Mouse (Mus musculus): ENCODE measurements around the gene Golga3. TPM values are rescaled to one million over a fixed set of nuclear protein-coding genes. Genes with fewer than 3 reads are reported as not detected.
A peak's percentile ranks its signal among the peaks of the same experiment; 100 is the strongest.

Golga3 gene
- polyA plus RNA-seq, 1 experiment from 2014 or later: 20.0 TPM

DNA sequence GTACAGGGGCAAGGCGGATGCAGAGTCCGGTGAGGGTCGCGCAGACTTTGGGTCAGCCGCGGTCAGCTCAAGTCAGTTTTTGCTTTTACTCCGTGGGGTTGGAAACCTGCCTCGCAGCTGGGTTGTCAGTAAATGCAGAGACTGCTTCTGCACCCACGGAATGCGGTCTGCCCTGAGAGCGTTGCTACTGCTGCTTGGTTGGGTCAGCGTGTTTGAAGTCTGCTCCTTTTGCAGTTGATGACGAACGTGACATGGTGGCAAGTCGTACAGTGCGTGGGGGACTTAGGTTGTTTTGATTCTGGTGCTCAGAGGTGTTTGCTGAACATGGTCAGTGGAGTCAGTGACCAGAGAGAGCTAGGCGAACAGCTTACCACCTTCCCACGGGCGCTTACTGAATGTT lies 520 bp downstream of the Golga3 start:
- peak overlapping the region; percentile 84 for H3K4me2 ChIP-seq (ENCODE audit: low read length)
- H3K4me3 ChIP-seq (ENCODE audit: low read depth, low read length): peak overlapping the region; percentile 80
- H3K36me3 ChIP-seq (ENCODE audit: control insufficient read depth, insufficient read depth, low read length): peaks cover 10% of the 10 kb centered on the region
- peak overlapping the region; percentile 82 for H3K9ac ChIP-seq (ENCODE audit: low read length)
- no peaks in the 10 kb centered on the region for H3K9me3 ChIP-seq (replicated peaks; ENCODE audit: control insufficient read depth, low read length)
- no peaks in the 10 kb centered on the region for H3K27me3 ChIP-seq (replicated peaks; ENCODE audit: control insufficient read depth, insufficient read depth, low read length)
- ATAC-seq: no peak; the same call in 1 of the 2 replicates
- 4% methylated on average over 19 of the region's 19 CpGs for WGBS
- peaks cover 8% of the 10 kb centered on the region for H3K4me1 ChIP-seq (ENCODE audit: control insufficient read depth, insufficient read depth, low read length)
- H3K27ac ChIP-seq (ENCODE audit: low read depth, low read length): peak overlapping the region; percentile 59; the same call in 1 of the 2 replicates
- no peak for DNase-seq (ENCODE audit: low spot score)

DNA sequence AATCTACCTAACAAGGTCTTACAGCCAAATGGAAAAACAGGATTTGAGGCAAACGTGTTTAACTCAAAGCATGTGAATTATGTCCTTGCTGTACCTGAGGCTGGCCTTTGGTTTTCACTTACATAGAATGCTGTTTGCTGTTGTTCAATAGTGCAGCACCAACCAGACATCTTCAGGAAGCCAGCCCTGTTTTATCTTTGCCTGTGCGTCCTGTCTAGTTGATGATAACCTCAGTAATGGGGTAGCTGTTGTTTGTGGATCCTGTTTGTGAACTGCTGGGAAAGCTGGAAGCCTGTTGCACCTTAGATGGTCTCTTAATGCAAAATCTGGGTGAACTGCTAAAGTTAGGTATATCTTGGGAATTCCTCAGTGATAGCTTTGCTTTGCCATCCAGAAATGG lies 2.1 kb downstream of the Golga3 start:
- 87% methylated on average over 2 of the region's 2 CpGs for WGBS

GRCm38 (mm10) chr5:110181716-110182115 lies 5.2 kb downstream of the Golga3 start:
- 90% methylated on average over 5 of the region's 5 CpGs for WGBS
- ATAC-seq: no peak
- H3K4me1 ChIP-seq (ENCODE audit: control insufficient read depth, insufficient read depth, low read length): peaks cover 6% of the 10 kb centered on the region; the same call in 1 of the 2 replicates
- H3K36me3 ChIP-seq (ENCODE audit: control insufficient read depth, insufficient read depth, low read length): peaks cover 45% of the 10 kb centered on the region
- H3K9me3 ChIP-seq (replicated peaks; ENCODE audit: control insufficient read depth, low read length): no peaks in the 10 kb centered on the region
- no peak overlapping the region for H3K4me2 ChIP-seq (ENCODE audit: low read length)
- no peak overlapping the region for H3K9ac ChIP-seq (ENCODE audit: low read length)
- DNase-seq (ENCODE audit: low spot score): no peak
- H3K27me3 ChIP-seq (replicated peaks; ENCODE audit: control insufficient read depth, insufficient read depth, low read length): no peaks in the 10 kb centered on the region
- no peak overlapping the region for H3K4me3 ChIP-seq (ENCODE audit: low read depth, low read length)
- no peak overlapping the region for H3K27ac ChIP-seq (ENCODE audit: low read depth, low read length)

More for the DNA sequence above, 2.1 kb downstream of the Golga3 start:
- H3K27ac ChIP-seq (ENCODE audit: low read depth, low read length): no peak overlapping the region
- H3K4me3 ChIP-seq (ENCODE audit: low read depth, low read length): no peak overlapping the region
- peaks cover 8% of the 10 kb centered on the region for H3K4me1 ChIP-seq (ENCODE audit: control insufficient read depth, insufficient read depth, low read length)
- ATAC-seq (no peak), DNase-seq (ENCODE audit: low spot score) (no peak)
- no peaks in the 10 kb centered on the region for H3K9me3 ChIP-seq (replicated peaks; ENCODE audit: control insufficient read depth, low read length)
- H3K4me2 ChIP-seq (ENCODE audit: low read length): no peak overlapping the region
- H3K27me3 ChIP-seq (replicated peaks; ENCODE audit: control insufficient read depth, insufficient read depth, low read length): no peaks in the 10 kb centered on the region
- H3K9ac ChIP-seq (ENCODE audit: low read length): no peak overlapping the region
- H3K36me3 ChIP-seq (ENCODE audit: control insufficient read depth, insufficient read depth, low read length): peaks cover 17% of the 10 kb centered on the region

- DNase-seq (ENCODE audit: low spot score) (no peak), ATAC-seq (no peak)
- Histone ChIP-seq H3K9ac (ENCODE audit: low read length) (no peak overlapping the region), H3K27ac (ENCODE audit: low read depth, low read length) (no peak overlapping the region), H3K9me3 (replicated peaks; ENCODE audit: control insufficient read depth, low read length) (no peaks in the 10 kb centered on the region), H3K4me2 (ENCODE audit: low read length) (no peak overlapping the region), H3K36me3 (ENCODE audit: control insufficient read depth, insufficient read depth, low read length) (peaks cover 77% of the 10 kb centered on the region), H3K27me3 (replicated peaks; ENCODE audit: control insufficient read depth, insufficient read depth, low read length) (no peaks in the 10 kb centered on the region), H3K4me3 (ENCODE audit: low read depth, low read length) (no peak overlapping the region), H3K4me1 (ENCODE audit: control insufficient read depth, insufficient read depth, low read length) (no peaks in the 10 kb centered on the region)
- WGBS: 83% methylated on average over 10 of the region's 10 CpGs
Measured at GRCm38 (mm10) chr5:110203164-110203895, 26.8 kb downstream of the Golga3 start.

GRCm38 (mm10) chr5:110204777-110205176 lies 28.3 kb downstream of the Golga3 start:
- Histone ChIP-seq H3K27me3 (replicated peaks; ENCODE audit: control insufficient read depth, insufficient read depth, low read length) (no peaks in the 10 kb centered on the region), H3K27ac (ENCODE audit: low read depth, low read length) (no peak overlapping the region), H3K4me2 (ENCODE audit: low read length) (no peak overlapping the region), H3K9me3 (replicated peaks; ENCODE audit: control insufficient read depth, low read length) (no peaks in the 10 kb centered on the region), H3K36me3 (ENCODE audit: control insufficient read depth, insufficient read depth, low read length) (peaks cover 90% of the 10 kb centered on the region), H3K9ac (ENCODE audit: low read length) (no peak overlapping the region), H3K4me1 (ENCODE audit: control insufficient read depth, insufficient read depth, low read length) (no peaks in the 10 kb centered on the region), H3K4me3 (ENCODE audit: low read depth, low read length) (no peak overlapping the region)
- WGBS: 78% methylated on average over 6 of the region's 6 CpGs
- DNase-seq (ENCODE audit: low spot score): no peak
- no peak for ATAC-seq

- no peak for ATAC-seq
- Histone ChIP-seq H3K27me3 (replicated peaks; ENCODE audit: control insufficient read depth, insufficient read depth, low read length) (no peaks in the 10 kb centered on the region), H3K36me3 (ENCODE audit: control insufficient read depth, insufficient read depth, low read length) (peaks cover 94% of the 10 kb centered on the region), H3K9ac (ENCODE audit: low read length) (no peak overlapping the region), H3K4me1 (ENCODE audit: control insufficient read depth, insufficient read depth, low read length) (no peaks in the 10 kb centered on the region), H3K4me3 (ENCODE audit: low read depth, low read length) (no peak overlapping the region), H3K4me2 (ENCODE audit: low read length) (no peak overlapping the region), H3K27ac (ENCODE audit: low read depth, low read length) (no peak overlapping the region), H3K9me3 (replicated peaks; ENCODE audit: control insufficient read depth, low read length) (no peaks in the 10 kb centered on the region)
- DNase-seq (ENCODE audit: low spot score): no peak
- WGBS: 89% methylated on average over 2 of the region's 2 CpGs
Measured at GRCm38 (mm10) chr5:110211312-110211711, 34.8 kb downstream of the Golga3 start.

GRCm38 (mm10) chr5:110216780-110217179 lies 40.3 kb downstream of the Golga3 start:
- H3K4me3 ChIP-seq (ENCODE audit: low read depth, low read length): no peak overlapping the region
- no peak overlapping the region for H3K4me2 ChIP-seq (ENCODE audit: low read length)
- H3K27ac ChIP-seq (ENCODE audit: low read depth, low read length): no peak overlapping the region
- no peak overlapping the region for H3K9ac ChIP-seq (ENCODE audit: low read length)
- no peak for ATAC-seq
- no peaks in the 10 kb centered on the region for H3K4me1 ChIP-seq (ENCODE audit: control insufficient read depth, insufficient read depth, low read length)
- peaks cover 91% of the 10 kb centered on the region for H3K36me3 ChIP-seq (ENCODE audit: control insufficient read depth, insufficient read depth, low read length)
- 89% methylated on average over 3 of the region's 3 CpGs for WGBS
- no peaks in the 10 kb centered on the region for H3K9me3 ChIP-seq (replicated peaks; ENCODE audit: control insufficient read depth, low read length)
- H3K27me3 ChIP-seq (replicated peaks; ENCODE audit: control insufficient read depth, insufficient read depth, low read length): no peaks in the 10 kb centered on the region
- no peak for DNase-seq (ENCODE audit: low spot score)

DNA sequence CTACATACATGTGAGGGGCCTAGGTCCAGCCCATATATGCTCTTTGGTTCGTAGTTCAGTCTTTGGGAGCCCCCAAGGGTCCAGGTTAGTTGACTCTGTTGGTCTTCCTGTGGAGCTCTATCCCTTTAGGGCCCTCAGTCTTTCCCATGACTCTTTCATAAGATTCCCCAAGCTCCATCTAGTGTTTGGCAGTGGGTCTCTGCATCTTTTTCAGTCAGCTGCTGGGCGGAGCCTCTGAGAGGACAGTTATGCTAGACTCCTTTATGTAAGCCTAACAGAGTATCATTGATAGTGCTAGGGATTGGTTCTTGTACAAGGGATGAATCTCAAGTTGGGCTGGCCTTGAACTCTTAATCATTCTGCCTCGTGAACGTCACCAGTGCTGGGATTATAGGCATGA lies 43.8 kb downstream of the Golga3 start:
- Histone ChIP-seq H3K27me3 (replicated peaks; ENCODE audit: control insufficient read depth, insufficient read depth, low read length) (no peaks in the 10 kb centered on the region), H3K4me3 (ENCODE audit: low read depth, low read length) (no peak overlapping the region), H3K4me2 (ENCODE audit: low read length) (no peak overlapping the region), H3K9ac (ENCODE audit: low read length) (no peak overlapping the region), H3K27ac (ENCODE audit: low read depth, low read length) (no peak overlapping the region), H3K36me3 (ENCODE audit: control insufficient read depth, insufficient read depth, low read length) (peaks cover 85% of the 10 kb centered on the region), H3K4me1 (ENCODE audit: control insufficient read depth, insufficient read depth, low read length) (no peaks in the 10 kb centered on the region), H3K9me3 (replicated peaks; ENCODE audit: control insufficient read depth, low read length) (no peaks in the 10 kb centered on the region)
- DNase-seq (ENCODE audit: low spot score): no peak
- 96% methylated on average over 4 of the region's 4 CpGs for WGBS
- ATAC-seq: no peak

GRCm38 (mm10) chr5:110222757-110223156 lies 46.3 kb downstream of the Golga3 start:
- Histone ChIP-seq H3K36me3 (ENCODE audit: control insufficient read depth, insufficient read depth, low read length) (peaks cover 80% of the 10 kb centered on the region), H3K9me3 (replicated peaks; ENCODE audit: control insufficient read depth, low read length) (no peaks in the 10 kb centered on the region), H3K9ac (ENCODE audit: low read length) (no peak overlapping the region), H3K27ac (ENCODE audit: low read depth, low read length) (no peak overlapping the region), H3K4me1 (ENCODE audit: control insufficient read depth, insufficient read depth, low read length) (no peaks in the 10 kb centered on the region), H3K4me2 (ENCODE audit: low read length) (no peak overlapping the region), H3K27me3 (replicated peaks; ENCODE audit: control insufficient read depth, insufficient read depth, low read length) (no peaks in the 10 kb centered on the region), H3K4me3 (ENCODE audit: low read depth, low read length) (no peak overlapping the region)
- WGBS: 87% methylated on average over 6 of the region's 6 CpGs
- no peak for ATAC-seq
- DNase-seq (ENCODE audit: low spot score): no peak

All from forebrain, embryonic 14.5 days (tissue).